Mouse (Mus musculus) forebrain, postnatal 0 days (tissue): ENCODE measurements around the gene Ccp110. TPM values are rescaled to one million over a fixed set of nuclear protein-coding genes. Genes with fewer than 3 reads are reported as not detected.

Source experiments
- ATAC-seq: fragments of 200-750 bp; cut with Nextera tagmentation; 2 replicates; pipeline ENCODE4 v1.8.0; 2017; ENCODE audit warnings: mild to moderate bottlenecking, moderate library complexity
- DNase-seq: peaks from one replicate; pipeline ENCODE4 v3.0.0-alpha.2; 2015
- H3K27ac ChIP-seq: fragments of 300-500 bp; sonication (generic); 2 replicates; pipeline ENCODE4 v1.5.1; 2014; ENCODE audit warnings: low read depth, mild to moderate bottlenecking, antibody characterized with exemption, low read length, moderate library complexity, mixed read lengths
- H3K27me3 ChIP-seq: fragments of 300-500 bp; sonication (generic); 2 replicates; pipeline ENCODE4 v1.6.1; 2014; ENCODE audit warnings: mild to moderate bottlenecking, low read length, mixed read lengths; ENCODE audit not compliant: insufficient read depth
- H3K36me3 ChIP-seq: fragments of 300-500 bp; sonication (generic); 2 replicates; pipeline ENCODE4 v1.6.1; 2014; ENCODE audit warnings: mild to moderate bottlenecking, moderate library complexity; ENCODE audit not compliant: insufficient read depth
- H3K4me1 ChIP-seq: fragments of 300-500 bp; sonication (generic); 2 replicates; pipeline ENCODE4 v1.6.1; 2014; ENCODE audit warnings: antibody characterized with exemption; ENCODE audit not compliant: insufficient read depth
- H3K4me2 ChIP-seq: fragments of 300-500 bp; sonication (generic); 2 replicates; pipeline ENCODE4 v1.6.1; 2014; ENCODE audit warnings: low read depth, mild to moderate bottlenecking, moderate library complexity
- H3K4me3 ChIP-seq: fragments of 300-500 bp; sonication (generic); 2 replicates; pipeline ENCODE4 v1.5.1; 2014; ENCODE audit warnings: low read depth, low read length, mixed read lengths
- H3K9ac ChIP-seq: fragments of 300-500 bp; sonication (generic); 2 replicates; pipeline ENCODE4 v1.6.1; 2014; ENCODE audit warnings: mild to moderate bottlenecking
- H3K9me3 ChIP-seq: fragments of 300-500 bp; sonication (generic); 2 replicates; pipeline ENCODE4 v1.6.1; 2016; ENCODE audit warnings: low read length
- CTCF ChIP-seq: sonication (generic); IDR thresholded peaks from 2 replicates; pipeline ENCODE4 v1.5.1; 2016; ENCODE audit warnings: antibody characterized with exemption, control low read depth, low read depth
- WGBS: fragments of 180-500 bp; shearing (Covaris S2); extraction: QIAGEN DNeasy Blood & Tissue Kit; methylation state at CpG from one replicate; pipeline ENCODE4 v1.1.7; 2014; 5-methylcytosine and 5-hydroxymethylcytosine counted together
- polyA plus RNA-seq: library from polyadenylated mRNA; unstranded; fragments of >200 nt; fragmentation: Nextera tagmentation; extraction: Ambion mirVana; gene quantifications from 2 replicates; pipeline ENCODE4 v1.2.1, GENCODE M21; 2015
- total RNA-seq: library from RNA; depleted of rRNA; stranded (reverse); fragments of >200 nt; gene quantifications from 2 replicates; pipeline ENCODE4 v1.2.3, GENCODE M21; 2014

Gene Ccp110
- total and polyA plus RNA-seq, 2 experiments from 2014 or later = 13.3 to 33.6 TPM

DNA sequence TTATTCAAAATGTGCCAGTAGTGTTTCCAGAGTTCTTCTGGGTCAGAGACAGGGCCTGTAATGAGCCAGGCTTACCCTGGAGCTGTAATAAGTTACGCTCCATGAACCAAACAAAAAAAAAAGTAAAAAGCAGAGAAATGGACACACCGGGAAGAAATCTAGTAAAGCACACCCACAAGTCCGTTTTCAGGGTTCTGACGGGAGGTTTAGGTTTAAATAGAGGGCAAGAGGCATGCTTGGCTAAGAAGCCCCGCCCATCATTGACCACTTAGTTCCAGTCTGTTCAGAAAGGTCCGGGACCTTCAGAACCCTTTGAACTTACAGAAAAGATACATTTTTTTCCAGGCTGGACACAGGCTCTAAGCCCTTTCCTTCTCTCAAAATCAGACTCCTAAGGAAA, 6.3 kb upstream of the Ccp110 start:
- no peak for ATAC-seq
- Histone ChIP-seq H3K4me3 (peak overlapping the region; percentile 86), H3K9ac (peak overlapping the region; percentile 93; the same call in 1 of the 2 replicates), H3K9me3 (no peaks in the 10 kb centered on the region), H3K27me3 (no peaks in the 10 kb centered on the region), H3K36me3 (no peaks in the 10 kb centered on the region; the same call in 1 of the 2 replicates), H3K4me1 (peaks cover 22% of the 10 kb centered on the region), H3K4me2 (peak overlapping the region; percentile 63), H3K27ac (peak overlapping the region; percentile 94; the same call in 1 of the 2 replicates)
- DNase-seq = no peak
- 33% methylated on average over 6 of the region's 6 CpGs for WGBS
- TF ChIP-seq CTCF = no peak

- H3K4me2 ChIP-seq = no peak overlapping the region
- no peak overlapping the region for H3K9ac ChIP-seq
Measured at GRCm38 (mm10) chr7:118706488-118706887, 5.9 kb upstream of the Ccp110 start.

GRCm38 (mm10) chr7:118707216-118707615, 5.1 kb upstream of the Ccp110 start:
- no peak overlapping the region for H3K27ac ChIP-seq
- H3K4me3 ChIP-seq = no peak overlapping the region
- H3K4me2 ChIP-seq = no peak overlapping the region
- no peaks in the 10 kb centered on the region for H3K9me3 ChIP-seq
- H3K4me1 ChIP-seq = peaks cover 22% of the 10 kb centered on the region
- 88% methylated on average over 2 of the region's 2 CpGs for WGBS
- TF ChIP-seq CTCF = no peak
- no peaks in the 10 kb centered on the region for H3K27me3 ChIP-seq
- H3K36me3 ChIP-seq = no peaks in the 10 kb centered on the region; the same call in 1 of the 2 replicates
- DNase-seq (no peak), ATAC-seq (no peak)
- H3K9ac ChIP-seq = no peak overlapping the region

More at GRCm38 (mm10) chr7:118706488-118706887, 5.9 kb upstream of the Ccp110 start:
- no peak for DNase-seq
- Histone ChIP-seq H3K36me3 (no peaks in the 10 kb centered on the region; the same call in 1 of the 2 replicates), H3K27ac (no peak overlapping the region), H3K27me3 (no peaks in the 10 kb centered on the region), H3K4me3 (no peak overlapping the region), H3K4me1 (peaks cover 22% of the 10 kb centered on the region), H3K9me3 (no peaks in the 10 kb centered on the region)
- no peak for ATAC-seq
- no peak for TF ChIP-seq CTCF
- WGBS = 89% methylated on average over 5 of the region's 5 CpGs

DNA sequence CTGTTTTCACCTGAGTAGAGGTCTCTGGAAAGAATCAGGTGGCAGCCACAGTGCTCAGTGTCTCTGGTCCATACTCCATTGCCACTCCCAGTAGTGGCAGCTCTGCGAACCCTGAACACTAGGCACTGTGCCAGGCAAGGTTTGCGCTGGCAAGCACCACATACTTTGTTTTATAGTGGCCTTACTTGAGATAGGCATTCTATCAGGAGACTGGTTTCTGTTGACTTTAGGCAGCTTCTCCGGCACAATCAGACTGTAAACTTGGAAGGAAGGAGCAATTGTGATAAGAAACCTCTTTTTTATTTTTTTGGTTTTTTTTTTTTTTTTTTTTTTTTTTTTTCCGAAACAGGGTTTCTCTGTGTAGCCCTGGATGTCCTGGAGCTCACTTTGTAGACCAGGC, 4.3 kb upstream of the Ccp110 start:
- H3K27me3 ChIP-seq = no peaks in the 10 kb centered on the region
- no peaks in the 10 kb centered on the region; the same call in 1 of the 2 replicates for H3K36me3 ChIP-seq
- H3K27ac ChIP-seq = no peak overlapping the region
- TF ChIP-seq CTCF = no peak
- ATAC-seq (no peak), DNase-seq (no peak)
- H3K4me3 ChIP-seq = no peak overlapping the region
- peaks cover 22% of the 10 kb centered on the region for H3K4me1 ChIP-seq
- no peak overlapping the region for H3K9ac ChIP-seq
- WGBS = 75% methylated on average over 3 of the region's 4 CpGs
- H3K4me2 ChIP-seq = no peak overlapping the region
- H3K9me3 ChIP-seq = no peaks in the 10 kb centered on the region

DNA sequence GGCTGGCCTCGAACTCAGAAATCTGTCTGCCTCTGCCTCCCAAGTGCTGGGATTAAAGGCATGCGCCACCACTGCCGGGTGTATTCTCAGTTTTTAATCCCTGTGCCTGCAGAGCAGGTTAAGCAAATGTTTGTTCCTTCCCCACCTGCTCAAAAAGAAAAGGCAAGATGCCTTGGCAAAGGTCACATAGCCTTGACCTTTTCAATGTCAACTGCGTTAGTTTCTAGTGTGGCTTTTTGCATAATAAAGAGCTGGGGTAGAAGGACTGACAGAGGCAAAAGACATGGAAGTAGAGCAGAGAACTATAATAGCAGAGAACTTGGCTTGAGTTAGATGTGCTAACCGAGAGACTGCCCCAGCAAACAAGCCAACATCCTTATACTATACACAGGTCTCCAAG, 1.6 kb upstream of the Ccp110 start:
- Histone ChIP-seq H3K27me3 (no peaks in the 10 kb centered on the region), H3K4me1 (peaks cover 13% of the 10 kb centered on the region), H3K36me3 (peaks cover 9% of the 10 kb centered on the region; the same call in 1 of the 2 replicates), H3K4me2 (no peak overlapping the region), H3K4me3 (no peak overlapping the region), H3K9me3 (no peaks in the 10 kb centered on the region), H3K9ac (no peak overlapping the region), H3K27ac (no peak overlapping the region)
- 66% methylated on average over 5 of the region's 5 CpGs for WGBS
- ATAC-seq = no peak
- no peak for DNase-seq
- no peak for TF ChIP-seq CTCF

DNA sequence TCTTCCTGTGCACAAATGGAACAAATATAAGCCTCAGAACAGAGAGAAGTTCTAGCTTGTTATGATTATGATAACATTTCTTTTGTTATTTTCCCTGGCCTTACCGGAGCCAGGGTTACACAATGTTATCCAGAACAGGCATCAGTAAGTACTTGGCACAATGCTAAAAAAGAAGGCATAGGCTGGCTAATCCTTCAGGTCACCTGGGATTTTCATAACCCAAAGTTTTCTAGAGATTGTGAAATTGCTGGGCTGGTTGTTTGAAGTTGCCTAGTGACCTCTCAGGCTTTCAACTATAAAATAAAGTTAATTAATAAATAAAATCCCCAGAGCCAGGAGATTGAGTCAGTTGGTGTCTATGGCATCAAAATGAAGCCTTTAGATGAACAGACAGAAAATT, 2.5 kb downstream of the Ccp110 start:
- DNase-seq (no peak), ATAC-seq (no peak)
- Histone ChIP-seq H3K4me1 (peaks cover 9% of the 10 kb centered on the region), H3K9ac (no peak overlapping the region), H3K27me3 (no peaks in the 10 kb centered on the region), H3K9me3 (no peaks in the 10 kb centered on the region), H3K4me2 (no peak overlapping the region), H3K4me3 (no peak overlapping the region), H3K27ac (no peak overlapping the region), H3K36me3 (peaks cover 18% of the 10 kb centered on the region; the same call in 1 of the 2 replicates)
- TF ChIP-seq CTCF = no peak
- 90% methylated on average over 1 of the region's 1 CpGs for WGBS

- TF ChIP-seq CTCF = no peak
Measured at GRCm38 (mm10) chr7:118718066-118718465, 5.7 kb downstream of the Ccp110 start.

More at GRCm38 (mm10) chr7:118718066-118718465, 5.7 kb downstream of the Ccp110 start:
- no peak for DNase-seq
- Histone ChIP-seq H3K36me3 (peaks cover 44% of the 10 kb centered on the region), H3K27ac (no peak overlapping the region), H3K4me3 (no peak overlapping the region), H3K4me1 (peaks cover 8% of the 10 kb centered on the region), H3K9me3 (no peaks in the 10 kb centered on the region), H3K27me3 (no peaks in the 10 kb centered on the region), H3K4me2 (no peak overlapping the region), H3K9ac (no peak overlapping the region)
- 95% methylated on average over 4 of the region's 4 CpGs for WGBS
- ATAC-seq = no peak
